Mouse (Mus musculus) thymus, adult 2 months (tissue): Measurements from ENCODE around the gene Aff3.

Experiments used
- CTCF ChIP-seq: fragments of 200-500 bp; IDR thresholded peaks from 2 replicates; pipeline ENCODE4 v1.5.1; 2012; ENCODE audit warnings: mild to moderate bottlenecking, control low read depth, low read length, moderate library complexity, borderline replicate concordance; ENCODE audit not compliant: control insufficient read depth, poor library complexity, insufficient read depth; ENCODE audit errors: extremely low read depth
- POLR2A ChIP-seq: fragments of 200-500 bp; IDR thresholded peaks from 2 replicates; pipeline ENCODE4 v1.6.1; 2012; ENCODE audit warnings: mild to moderate bottlenecking, low read length, control low read depth, moderate library complexity; ENCODE audit not compliant: control insufficient read depth, poor library complexity, insufficient read depth; ENCODE audit errors: extremely low read depth

- TF ChIP-seq CTCF (no peak), POLR2A (no peak)
Observed at GRCm38 (mm10) chr1:38176077-38176476, 488.7 kb downstream of the Aff3 start.
